Mouse (Mus musculus): Measurements from ENCODE around the gene Arl5a.

Arl5a gene

GRCm38 (mm10) chr2:52422871-52423610 is 1.7 kb downstream of the Arl5a start:
- DNase-seq, result no peak

GRCm38 (mm10) chr2:52421197-52421596 is 3.5 kb downstream of the Arl5a start:
- no peak for DNase-seq

- DNase-seq, result no peak
These were observed 4.5 kb downstream of the Arl5a start for GRCm38 (mm10) chr2:52420001-52420710.

GRCm38 (mm10) chr2:52419295-52419694 is 5.4 kb downstream of the Arl5a start:
- DNase-seq, result no peak

GRCm38 (mm10) chr2:52412524-52413037 is 12.1 kb downstream of the Arl5a start:
- DNase-seq, result no peak

- no peak for DNase-seq
These were observed 18.2 kb downstream of the Arl5a start for GRCm38 (mm10) chr2:52406480-52406879.

GRCm38 (mm10) chr2:52405238-52405637 is 19.5 kb downstream of the Arl5a start:
- DNase-seq, result no peak

GRCm38 (mm10) chr2:52394529-52394928 is 30.2 kb downstream of the Arl5a start:
- DNase-seq, result no peak

GRCm38 (mm10) chr2:52390415-52390975 is 34.2 kb downstream of the Arl5a start:
- DNase-seq, result no peak

GRCm38 (mm10) chr2:52389975-52390374 is 34.7 kb downstream of the Arl5a start:
- no peak for DNase-seq

GRCm38 (mm10) chr2:52386451-52386850 is 38.2 kb downstream of the Arl5a start:
- no peak for DNase-seq

- DNase-seq, result no peak
These were observed 38.7 kb downstream of the Arl5a start for GRCm38 (mm10) chr2:52386037-52386436.

GRCm38 (mm10) chr2:52378848-52379261 is 45.8 kb downstream of the Arl5a start:
- no peak for DNase-seq

GRCm38 (mm10) chr2:52378448-52378804 is 46.3 kb downstream of the Arl5a start, which contains the start of gene Neb:
Gene Neb, minus strand, starts transcription at chr2:52378474.
- DNase-seq, result peak; percentile 10

- DNase-seq, result no peak
These were observed 46.8 kb downstream of the Arl5a start for GRCm38 (mm10) chr2:52377706-52378447.

GRCm38 (mm10) chr2:52374706-52375105 is 50.0 kb downstream of the Arl5a start:
- no peak for DNase-seq

GRCm38 (mm10) chr2:52372480-52372879 is 52.2 kb downstream of the Arl5a start:
- no peak for DNase-seq

GRCm38 (mm10) chr2:52372080-52372479 is 52.6 kb downstream of the Arl5a start:
- DNase-seq, result no peak

GRCm38 (mm10) chr2:52371066-52371465 is 53.6 kb downstream of the Arl5a start:
- no peak for DNase-seq

GRCm38 (mm10) chr2:52369622-52370021 is 55.1 kb downstream of the Arl5a start:
- no peak for DNase-seq

GRCm38 (mm10) chr2:52367665-52368064 is 57.0 kb downstream of the Arl5a start:
- DNase-seq, result no peak

- DNase-seq, result no peak
These were observed 57.5 kb downstream of the Arl5a start for GRCm38 (mm10) chr2:52367248-52367647.

- DNase-seq, result no peak
These were observed 63.6 kb downstream of the Arl5a start for GRCm38 (mm10) chr2:52361086-52361485.
